Mouse (Mus musculus): Measurements from ENCODE around the gene Pif1.

The Pif1 gene

GRCm38 (mm10) chr9:65593596-65593995, 6.6 kb downstream of the Pif1 start:
- no peak for DNase-seq (ENCODE audit: low spot score in 2 of 2)

GRCm38 (mm10) chr9:65598765-65599249, 11.8 kb downstream of the Pif1 start:
- DNase-seq (ENCODE audit: low spot score in 2 of 2) = peak; percentile 48 to 70

DNA sequence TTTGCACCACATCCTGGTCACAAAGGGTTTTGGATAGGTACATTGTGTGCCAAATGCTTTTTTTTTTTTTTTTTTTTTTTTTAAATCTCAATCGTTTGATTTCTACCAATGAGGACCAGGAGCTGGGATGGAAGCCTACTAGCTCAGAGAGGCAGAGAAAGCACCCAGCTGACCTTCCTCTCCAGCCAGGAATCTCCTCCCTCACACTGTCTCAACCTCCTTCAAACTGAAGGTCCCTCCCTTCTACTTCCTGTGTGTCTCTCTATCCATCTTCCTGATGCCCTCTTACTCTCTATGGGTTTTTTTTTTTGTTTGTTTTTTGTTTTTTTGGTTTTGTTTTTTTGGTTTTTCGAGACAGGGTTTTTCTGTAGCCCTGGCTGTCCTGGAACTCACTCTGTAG, 14.0 kb downstream of the Pif1 start:
- DNase-seq (ENCODE audit: low spot score in 2 of 2) = no peak

GRCm38 (mm10) chr9:65603401-65604102, 16.6 kb downstream of the Pif1 start:
- DNase-seq (ENCODE audit: low spot score in 2 of 2) = no peak

GRCm38 (mm10) chr9:65605471-65606136, 18.6 kb downstream of the Pif1 start:
- DNase-seq (ENCODE audit: low spot score in 2 of 2) = peak; percentile 28 to 65

- no peak for DNase-seq (ENCODE audit: low spot score in 2 of 2)
These were observed 19.6 kb downstream of the Pif1 start for GRCm38 (mm10) chr9:65606321-65607109.

- DNase-seq (ENCODE audit: low spot score in 2 of 2) = no peak
These were observed 20.2 kb downstream of the Pif1 start for GRCm38 (mm10) chr9:65607120-65607519.

DNA sequence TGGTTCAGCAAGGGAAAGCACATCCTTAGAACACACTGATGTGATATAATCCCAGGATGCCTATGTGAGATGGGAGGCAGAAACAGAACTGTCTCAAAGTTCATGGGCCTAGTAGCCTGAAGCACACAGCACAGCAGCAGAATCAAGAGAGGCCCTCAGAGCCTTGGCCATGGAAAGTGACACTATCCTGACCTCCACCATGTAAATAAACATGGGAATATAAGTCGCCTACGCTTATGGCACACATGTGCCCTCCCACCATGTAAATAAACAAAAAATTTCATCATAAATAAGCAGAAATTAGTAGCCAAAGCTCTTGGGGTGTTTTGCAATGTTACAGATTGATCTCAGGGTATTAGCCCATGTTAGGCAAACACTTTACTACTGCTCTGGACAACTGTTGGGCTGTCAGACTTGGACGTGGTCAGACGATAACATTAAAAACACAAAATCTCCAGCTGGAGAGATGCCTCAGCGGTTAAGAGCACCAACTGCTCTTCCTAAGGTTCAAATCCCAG, 25.1 kb downstream of the Pif1 start:
- no peak for DNase-seq (ENCODE audit: low spot score in 2 of 2)

GRCm38 (mm10) chr9:65613098-65613497, 26.1 kb downstream of the Pif1 start:
- no peak for DNase-seq (ENCODE audit: low spot score in 2 of 2)

DNA sequence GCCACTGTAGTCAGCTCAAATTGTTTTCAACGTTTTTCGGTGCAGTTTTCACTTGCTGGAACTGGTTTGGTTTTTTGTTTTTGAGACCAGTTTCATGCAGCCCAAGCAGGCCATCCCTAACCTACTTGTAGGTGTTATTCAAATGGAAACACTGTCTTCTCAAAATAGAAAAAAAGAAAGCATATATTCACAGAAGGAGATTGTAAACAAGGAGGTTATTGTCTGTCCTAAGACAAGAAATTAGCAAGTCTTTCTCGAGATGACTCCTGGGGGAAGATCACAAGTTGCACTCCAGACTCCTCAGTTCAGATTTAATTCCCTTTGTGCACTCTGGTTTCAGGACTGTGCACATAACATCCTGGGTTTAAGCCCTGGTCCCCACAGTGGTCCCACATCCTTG, 32.4 kb downstream of the Pif1 start:
- no peak for DNase-seq (ENCODE audit: low spot score in 2 of 2)

DNA sequence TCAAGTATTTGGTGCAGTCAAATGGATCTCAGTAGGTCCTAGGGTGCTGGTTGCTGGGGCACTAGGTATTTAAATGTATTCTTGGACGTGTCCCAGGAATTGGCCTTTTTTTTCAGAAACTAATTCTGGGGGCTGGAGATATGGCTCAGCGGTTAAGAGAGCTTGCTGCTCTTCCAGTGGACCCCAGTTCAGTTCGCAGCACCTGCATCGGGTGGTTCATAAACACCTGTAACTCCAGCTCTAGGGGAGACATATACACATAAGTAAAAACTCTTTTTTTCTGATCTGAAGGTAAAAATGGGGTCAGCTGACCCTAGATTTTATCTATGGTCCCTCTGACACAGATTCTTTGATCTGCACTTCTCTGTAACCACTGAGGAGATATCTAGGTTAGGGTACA, 34.2 kb downstream of the Pif1 start:
- no peak for DNase-seq (ENCODE audit: low spot score in 2 of 2)

DNA sequence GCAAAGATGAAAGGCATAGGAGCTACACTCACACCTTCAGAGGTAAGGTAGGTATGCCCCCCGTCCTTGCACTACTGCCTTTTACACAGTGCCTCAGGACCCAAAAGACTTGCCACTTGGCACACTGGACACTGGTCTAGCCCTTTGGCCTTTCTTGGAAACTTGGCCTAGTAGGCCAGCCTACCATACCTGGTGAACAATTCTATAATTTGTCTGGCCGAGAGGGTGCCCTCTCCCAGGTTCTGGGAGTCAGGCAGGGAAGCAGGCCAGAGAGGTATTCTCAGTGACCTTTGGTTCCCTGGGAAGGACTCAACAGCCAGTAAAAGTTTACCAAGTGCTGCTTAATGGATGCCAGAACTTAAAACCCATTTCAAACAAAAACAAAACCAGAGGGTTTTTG, 34.7 kb downstream of the Pif1 start:
- no peak for DNase-seq (ENCODE audit: low spot score in 2 of 2)

DNA sequence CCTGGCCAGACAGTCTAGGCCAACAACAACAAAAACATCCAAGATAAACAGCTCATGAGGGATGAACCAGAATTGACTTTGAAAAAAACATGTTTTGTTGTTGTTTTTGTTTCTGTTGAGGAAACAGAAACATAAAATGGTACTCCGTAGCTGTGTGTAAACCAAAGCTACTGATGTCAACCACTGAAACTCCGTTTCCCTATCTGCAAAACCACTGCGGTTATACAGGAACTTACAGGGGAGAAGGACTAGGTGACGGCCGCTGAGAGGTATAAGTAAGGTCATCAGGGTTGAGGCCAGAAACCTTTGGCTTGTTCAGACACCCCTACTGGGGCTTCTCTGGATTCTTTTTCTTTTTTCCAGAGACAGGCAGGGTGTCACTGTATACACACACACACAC, 35.9 kb downstream of the Pif1 start:
- no peak for DNase-seq (ENCODE audit: low spot score in 2 of 2)

DNA sequence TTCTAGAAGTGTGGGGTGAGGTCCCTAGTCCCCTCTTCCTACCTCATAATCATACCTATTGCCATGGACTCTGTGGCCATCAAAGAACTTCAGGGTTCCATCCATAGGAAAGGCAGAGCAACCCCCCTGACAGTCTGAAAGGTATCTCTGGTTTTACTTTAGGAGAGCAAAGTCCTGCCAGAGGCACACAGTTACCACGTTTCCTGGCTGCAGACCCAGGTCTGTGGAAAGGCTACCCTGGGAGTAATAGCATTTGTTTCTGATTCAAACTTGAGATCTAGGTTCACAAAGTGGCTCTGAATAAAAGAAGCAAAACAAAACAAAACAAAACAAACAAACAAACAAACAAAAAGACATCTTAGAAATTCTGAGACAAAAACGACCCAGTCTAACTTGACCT, 37.3 kb downstream of the Pif1 start:
- DNase-seq (ENCODE audit: low spot score in 2 of 2) = no peak

GRCm38 (mm10) chr9:65629025-65629766, 42.2 kb downstream of the Pif1 start, which contains the start of gene Rbpms2:
Rbpms2 (plus strand) TSS chr9:65629648.
- no peak for DNase-seq (ENCODE audit: low spot score in 2 of 2)

- peak; percentile 19 to 69 for DNase-seq (ENCODE audit: low spot score in 2 of 2)
These were observed 43.0 kb downstream of the Pif1 start for GRCm38 (mm10) chr9:65629767-65630630.

DNA sequence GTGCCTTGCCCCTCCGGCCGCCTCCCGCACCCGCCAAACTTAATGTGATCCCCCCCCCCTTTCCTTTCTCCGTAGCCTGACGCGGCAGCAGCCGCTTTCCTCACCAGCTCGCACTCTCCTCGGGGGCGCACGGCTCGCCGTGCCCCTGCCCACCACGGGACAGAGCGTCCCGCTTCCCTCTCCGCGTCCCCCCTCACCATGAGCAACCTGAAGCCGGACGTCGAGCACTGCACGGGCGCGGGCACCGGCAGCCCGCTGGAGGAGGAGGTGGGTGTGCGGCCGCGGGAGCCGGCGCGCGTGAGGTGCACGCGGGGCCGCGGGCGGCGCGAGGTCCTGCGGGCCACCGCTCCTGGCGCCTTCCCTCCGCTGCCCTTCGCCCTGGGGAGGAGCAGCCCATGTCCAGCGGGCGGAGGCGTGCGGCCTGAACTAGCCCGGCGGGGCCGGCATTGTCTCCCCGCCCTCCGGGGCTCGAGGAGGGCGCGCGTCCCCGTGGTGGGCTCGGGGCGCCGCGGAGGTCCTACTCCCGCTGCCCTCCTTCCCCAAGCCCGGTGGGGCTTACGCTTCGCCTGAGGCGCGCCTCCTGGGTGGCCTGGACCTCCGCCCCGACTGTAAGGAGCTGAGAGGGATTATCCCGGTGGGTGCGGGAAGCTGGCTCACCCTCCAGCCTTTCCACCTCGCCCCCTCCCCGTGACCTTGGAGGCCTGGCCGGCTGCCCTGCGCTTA, 43.8 kb downstream of the Pif1 start:
- DNase-seq (ENCODE audit: low spot score in 2 of 2) = peak; percentile 13 to 71

GRCm38 (mm10) chr9:65631354-65632021, 44.5 kb downstream of the Pif1 start:
- DNase-seq (ENCODE audit: low spot score in 2 of 2) = no peak

- no peak for DNase-seq (ENCODE audit: low spot score in 2 of 2)
These were observed 48.8 kb downstream of the Pif1 start for GRCm38 (mm10) chr9:65635766-65636165.
